Mouse (Mus musculus): ENCODE measurements at regions not wholly inside any gene's neighbourhood (a gene's known extent, or its start where the extent isn't known, plus 50 kb on each side); places are given as distances from the start of the nearest gene placed in this dataset.
A peak's percentile ranks its signal among the peaks of the same experiment; 100 is the strongest.

- no peak for DNase-seq (ENCODE audit: low read depth, low spot score)
Measured at GRCm38 (mm10) chr3:147976069-147976468, 1014.3 kb downstream of the Adgrl2 start.

- no peak for DNase-seq (ENCODE audit: low read depth, low spot score)
Measured at GRCm38 (mm10) chr3:147975500-147975899, 1014.9 kb downstream of the Adgrl2 start.

GRCm38 (mm10) chr3:147974515-147974914 lies 1015.8 kb downstream of the Adgrl2 start:
- DNase-seq (ENCODE audit: low read depth, low spot score): no peak

GRCm38 (mm10) chr3:147968271-147968670 lies 1022.1 kb downstream of the Adgrl2 start:
- DNase-seq (ENCODE audit: low read depth, low spot score): no peak

- DNase-seq (ENCODE audit: low read depth, low spot score): no peak
Measured at GRCm38 (mm10) chr3:147967866-147968265, 1022.5 kb downstream of the Adgrl2 start.

DNA sequence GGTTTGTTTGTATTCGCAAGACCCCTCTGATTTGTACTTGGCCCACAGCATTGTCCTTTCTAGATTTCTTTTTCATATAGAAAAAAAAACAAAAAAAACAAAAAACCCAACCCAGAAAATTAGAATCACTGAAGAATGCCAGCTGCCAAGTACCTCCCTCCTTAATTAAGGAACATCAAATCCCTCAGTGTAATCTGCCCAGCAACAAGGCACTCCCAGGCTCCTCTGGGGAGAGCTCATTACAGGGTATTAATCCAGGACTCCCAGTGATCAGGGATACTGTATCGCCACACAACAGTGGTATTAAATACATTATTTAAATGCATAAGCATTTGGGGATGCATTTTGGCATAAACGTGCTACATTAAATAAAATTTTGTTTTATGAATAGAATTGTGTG lies 1023.1 kb downstream of the Adgrl2 start:
- DNase-seq (ENCODE audit: low read depth, low spot score): no peak

DNA sequence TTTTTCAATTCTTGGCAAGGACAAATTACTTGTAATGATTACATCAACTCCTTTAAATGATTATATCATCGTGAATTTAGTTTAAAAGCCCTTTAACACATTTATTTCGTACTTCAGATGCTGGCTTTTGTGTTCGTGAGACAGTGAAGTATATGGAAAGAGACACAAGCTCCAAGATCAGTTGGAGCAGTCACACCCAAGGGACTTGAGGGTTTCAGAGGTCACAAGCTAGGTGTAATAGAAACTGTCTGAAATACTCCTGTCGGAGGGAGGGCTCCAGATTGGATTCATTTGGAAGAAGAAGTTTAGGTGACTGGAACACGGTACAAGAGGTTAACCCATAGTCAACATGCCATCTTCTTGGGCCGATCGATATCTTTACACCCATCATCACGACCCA lies 1023.5 kb downstream of the Adgrl2 start:
- DNase-seq (ENCODE audit: low read depth, low spot score): no peak

- peak; percentile 51 for DNase-seq (ENCODE audit: low read depth, low spot score)
Measured at GRCm38 (mm10) chr3:147966379-147966778, 1024.0 kb downstream of the Adgrl2 start.

GRCm38 (mm10) chr3:147963698-147964476 lies 1026.5 kb downstream of the Adgrl2 start:
- DNase-seq (ENCODE audit: low read depth, low spot score): no peak

- peak; percentile 69 for DNase-seq (ENCODE audit: low read depth, low spot score)
Measured at GRCm38 (mm10) chr3:147948041-147948592, 1042.2 kb downstream of the Adgrl2 start.

DNA sequence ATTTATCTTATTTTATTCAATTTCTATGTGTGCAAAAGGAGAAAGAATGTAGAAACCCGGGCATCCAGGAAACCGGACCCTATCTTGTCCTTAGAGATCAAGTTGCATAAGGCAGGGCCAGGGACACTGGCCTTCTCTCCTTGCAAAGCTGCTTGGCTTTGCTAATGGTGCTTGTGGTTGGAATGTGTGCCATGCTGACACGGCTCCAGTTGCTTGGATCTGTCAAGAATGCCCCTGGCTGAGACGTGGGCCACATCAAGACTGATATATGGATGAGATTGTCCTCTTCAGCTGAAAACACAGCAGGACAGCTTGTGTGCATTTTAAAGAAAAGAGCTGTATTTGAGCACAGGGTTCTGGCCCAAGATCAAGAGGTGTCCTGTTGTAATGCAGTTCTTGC lies 1047.0 kb downstream of the Adgrl2 start:
- no peak for DNase-seq (ENCODE audit: low read depth, low spot score)

- DNase-seq (ENCODE audit: low read depth, low spot score): peak; percentile 43
Measured at GRCm38 (mm10) chr3:147930811-147931251, 1059.5 kb downstream of the Adgrl2 start.

DNA sequence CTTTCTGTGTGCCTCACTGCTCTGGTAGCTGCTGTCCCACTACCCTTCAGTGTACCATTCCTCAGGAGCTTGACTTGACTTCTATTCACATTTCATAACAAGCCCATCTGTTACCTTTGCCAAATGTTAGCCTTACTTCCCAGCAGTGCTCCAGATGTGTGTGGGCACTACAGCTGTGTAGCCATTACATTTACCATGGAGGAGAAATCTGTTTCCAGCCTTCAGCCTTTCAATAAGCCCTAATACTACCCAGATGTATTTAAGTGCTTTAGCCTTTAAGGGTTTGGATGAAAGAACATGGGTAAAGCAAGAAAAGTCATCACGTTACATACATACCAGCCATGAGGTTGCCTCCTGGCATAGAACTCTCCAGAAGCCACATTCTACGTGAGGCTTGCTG lies 1068.0 kb downstream of the Ttll7 start:
- DNase-seq (ENCODE audit: low read depth, low spot score): peak; percentile 67

GRCm38 (mm10) chr3:147919701-147920100 lies 1067.5 kb downstream of the Ttll7 start:
- DNase-seq (ENCODE audit: low read depth, low spot score): no peak

GRCm38 (mm10) chr3:147919146-147919545 lies 1067.0 kb downstream of the Ttll7 start:
- DNase-seq (ENCODE audit: low read depth, low spot score): no peak

GRCm38 (mm10) chr3:147896751-147897150 lies 1044.6 kb downstream of the Ttll7 start:
- DNase-seq (ENCODE audit: low read depth, low spot score): peak; percentile 63

DNA sequence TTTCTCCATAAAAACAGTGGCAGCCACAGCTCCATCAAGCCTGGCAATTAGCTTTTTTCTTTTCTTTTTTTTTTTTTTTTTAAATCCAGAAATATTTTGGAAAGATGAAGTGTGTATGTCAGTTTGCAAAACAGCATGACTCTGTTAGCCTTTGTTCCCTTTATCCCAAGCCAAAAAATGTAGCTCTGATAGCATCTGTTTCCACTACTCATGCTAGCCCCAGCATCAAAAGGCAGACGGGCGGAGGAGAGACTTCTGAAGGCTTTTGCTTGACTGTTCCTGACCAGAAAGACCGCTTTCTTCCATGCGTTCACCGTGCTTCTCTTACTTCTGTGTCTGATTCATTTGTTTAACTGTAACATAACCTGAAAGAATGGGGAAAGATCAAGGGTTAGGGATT lies 1039.5 kb downstream of the Ttll7 start:
- DNase-seq (ENCODE audit: low read depth, low spot score): no peak

GRCm38 (mm10) chr3:147886261-147886893 lies 1034.2 kb downstream of the Ttll7 start:
- DNase-seq (ENCODE audit: low read depth, low spot score): no peak

GRCm38 (mm10) chr3:147882936-147883645 lies 1030.9 kb downstream of the Ttll7 start:
- DNase-seq (ENCODE audit: low read depth, low spot score): no peak

DNA sequence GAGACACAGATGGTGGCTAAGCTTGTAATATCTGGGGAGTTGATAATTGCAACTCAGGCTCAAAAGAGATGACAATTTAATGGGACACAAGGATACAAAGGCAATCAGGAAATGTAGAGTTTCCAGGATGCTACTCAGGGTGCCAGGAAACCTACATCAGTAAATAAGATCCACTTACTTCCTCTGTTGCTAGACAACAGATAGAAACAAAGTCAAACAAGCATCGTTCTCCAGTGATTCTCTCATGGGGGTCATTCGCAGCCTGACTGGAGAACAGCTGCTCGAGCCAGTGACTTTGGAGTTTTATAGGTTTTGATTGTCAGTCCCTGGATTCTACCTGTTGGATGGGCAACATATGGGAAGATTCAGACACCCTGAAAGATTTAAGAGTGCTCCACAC lies 1026.5 kb downstream of the Ttll7 start:
- DNase-seq (ENCODE audit: low read depth, low spot score): no peak

GRCm38 (mm10) chr3:147868281-147868680 lies 1016.1 kb downstream of the Ttll7 start:
- no peak for DNase-seq (ENCODE audit: low read depth, low spot score)

DNA sequence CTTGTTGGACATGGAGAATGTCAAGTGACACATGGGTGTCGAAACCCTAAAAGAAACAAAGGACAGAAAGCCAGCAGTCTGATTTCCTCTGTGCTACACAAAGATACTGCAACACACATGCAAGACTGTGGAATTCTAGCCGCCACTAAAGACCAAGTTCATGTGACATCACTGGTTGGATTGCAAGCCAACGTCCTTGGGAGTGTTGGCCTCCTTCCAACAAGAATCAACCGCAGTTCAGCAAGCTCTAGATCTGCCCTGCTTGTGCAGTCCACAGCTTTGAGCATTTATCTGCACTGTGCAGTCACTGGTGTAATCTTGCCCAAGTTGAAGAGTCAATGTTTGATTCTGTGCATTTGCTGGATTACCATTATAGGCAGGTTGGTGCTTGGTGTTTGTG lies 1001.2 kb downstream of the Ttll7 start:
- DNase-seq (ENCODE audit: low read depth, low spot score): no peak

Measured in forelimb bud, embryonic 11.5 days (tissue).